Mouse (Mus musculus): ENCODE measurements around the gene Ift81. TPM values are rescaled to one million over a fixed set of nuclear protein-coding genes. Genes with fewer than 3 reads are reported as not detected.

Ift81 gene
- polyA plus RNA-seq, 1 experiment from 2014 or later: 57.1 TPM

GRCm38 (mm10) chr5:122576683-122577329 lies 37.5 kb downstream of the Ift81 start:
- whole genome bisulfite sequencing: 63% methylated on average over 7 of the region's 7 CpGs
- no peak overlapping the region for H3K4me2 ChIP-seq (ENCODE audit: low read length)
- H3K9me3 ChIP-seq (ENCODE audit: control insufficient read depth, low read length): no peaks in the 10 kb centered on the region; the same call in 1 of the 2 replicates
- peaks cover 8% of the 10 kb centered on the region for H3K36me3 ChIP-seq (ENCODE audit: control insufficient read depth, insufficient read depth)
- ATAC-seq: no peak
- H3K27ac ChIP-seq (ENCODE audit: low read length): no peak overlapping the region
- no peak overlapping the region for H3K9ac ChIP-seq (replicated peaks; ENCODE audit: low read depth, low read length)
- H3K27me3 ChIP-seq (replicated peaks; ENCODE audit: control insufficient read depth, insufficient read depth, low read length): no peaks in the 10 kb centered on the region
- no peaks in the 10 kb centered on the region for H3K4me1 ChIP-seq (replicated peaks; ENCODE audit: control insufficient read depth, insufficient read depth, low read length)
- no peak overlapping the region for H3K4me3 ChIP-seq (replicated peaks; ENCODE audit: low read length)

- Histone ChIP-seq H3K36me3 (ENCODE audit: control insufficient read depth, insufficient read depth) (0 out of 2 replicates have a peak, but pooled peaks cover 4% of the 10 kb centered on the region), H3K27me3 (replicated peaks; ENCODE audit: control insufficient read depth, insufficient read depth, low read length) (no peaks in the 10 kb centered on the region), H3K4me1 (replicated peaks; ENCODE audit: control insufficient read depth, insufficient read depth, low read length) (peaks cover under 1% of the 10 kb centered on the region), H3K9ac (replicated peaks; ENCODE audit: low read depth, low read length) (no peak overlapping the region), H3K27ac (ENCODE audit: low read length) (no peak overlapping the region), H3K4me2 (ENCODE audit: low read length) (no peak overlapping the region), H3K9me3 (ENCODE audit: control insufficient read depth, low read length) (no peaks in the 10 kb centered on the region), H3K4me3 (replicated peaks; ENCODE audit: low read length) (no peak overlapping the region)
- WGBS: 83% methylated on average over 5 of the region's 5 CpGs
- no peak for ATAC-seq
Observed at GRCm38 (mm10) chr5:122572001-122572400, 42.3 kb downstream of the Ift81 start.

- ATAC-seq: peak; percentile 50; the same call in 1 of the 2 replicates
Observed at GRCm38 (mm10) chr5:122566626-122567025, 47.7 kb downstream of the Ift81 start.

GRCm38 (mm10) chr5:122560654-122561053 lies 53.7 kb downstream of the Ift81 start:
- 83% methylated on average over 8 of the region's 8 CpGs for WGBS
- no peaks in the 10 kb centered on the region; the same call in none of the 2 replicates for H3K36me3 ChIP-seq (ENCODE audit: control insufficient read depth, insufficient read depth)

More at GRCm38 (mm10) chr5:122566626-122567025, 47.7 kb downstream of the Ift81 start:
- peaks cover 4% of the 10 kb centered on the region; the same call in 1 of the 2 replicates for H3K36me3 ChIP-seq (ENCODE audit: control insufficient read depth, insufficient read depth)
- no peak overlapping the region for H3K4me2 ChIP-seq (ENCODE audit: low read length)
- H3K27me3 ChIP-seq (replicated peaks; ENCODE audit: control insufficient read depth, insufficient read depth, low read length): no peaks in the 10 kb centered on the region
- no peaks in the 10 kb centered on the region for H3K9me3 ChIP-seq (ENCODE audit: control insufficient read depth, low read length)
- H3K4me1 ChIP-seq (replicated peaks; ENCODE audit: control insufficient read depth, insufficient read depth, low read length): peaks cover 4% of the 10 kb centered on the region
- H3K27ac ChIP-seq (ENCODE audit: low read length): peak overlapping the region; percentile 68
- 59% methylated on average over 8 of the region's 8 CpGs for WGBS
- no peak overlapping the region for H3K9ac ChIP-seq (replicated peaks; ENCODE audit: low read depth, low read length)
- no peak overlapping the region for H3K4me3 ChIP-seq (replicated peaks; ENCODE audit: low read length)

GRCm38 (mm10) chr5:122558127-122558526 lies 56.2 kb downstream of the Ift81 start:
- Histone ChIP-seq H3K9me3 (ENCODE audit: control insufficient read depth, low read length) (no peaks in the 10 kb centered on the region), H3K4me2 (ENCODE audit: low read length) (no peak overlapping the region), H3K9ac (replicated peaks; ENCODE audit: low read depth, low read length) (no peak overlapping the region), H3K4me1 (replicated peaks; ENCODE audit: control insufficient read depth, insufficient read depth, low read length) (no peaks in the 10 kb centered on the region), H3K27me3 (replicated peaks; ENCODE audit: control insufficient read depth, insufficient read depth, low read length) (no peaks in the 10 kb centered on the region), H3K27ac (ENCODE audit: low read length) (no peak overlapping the region), H3K36me3 (ENCODE audit: control insufficient read depth, insufficient read depth) (no peaks in the 10 kb centered on the region; the same call in 1 of the 2 replicates), H3K4me3 (replicated peaks; ENCODE audit: low read length) (no peak overlapping the region)
- 88% methylated on average over 10 of the region's 10 CpGs for WGBS
- no peak for ATAC-seq

More at GRCm38 (mm10) chr5:122560654-122561053, 53.7 kb downstream of the Ift81 start:
- H3K9ac ChIP-seq (replicated peaks; ENCODE audit: low read depth, low read length): no peak overlapping the region
- no peaks in the 10 kb centered on the region for H3K4me1 ChIP-seq (replicated peaks; ENCODE audit: control insufficient read depth, insufficient read depth, low read length)
- no peak for ATAC-seq
- H3K27ac ChIP-seq (ENCODE audit: low read length): no peak overlapping the region
- no peak overlapping the region for H3K4me2 ChIP-seq (ENCODE audit: low read length)
- no peaks in the 10 kb centered on the region for H3K9me3 ChIP-seq (ENCODE audit: control insufficient read depth, low read length)
- no peaks in the 10 kb centered on the region for H3K27me3 ChIP-seq (replicated peaks; ENCODE audit: control insufficient read depth, insufficient read depth, low read length)
- no peak overlapping the region for H3K4me3 ChIP-seq (replicated peaks; ENCODE audit: low read length)

- WGBS: 95% methylated on average over 2 of the region's 2 CpGs
- Histone ChIP-seq H3K4me3 (replicated peaks; ENCODE audit: low read length) (no peak overlapping the region), H3K27me3 (replicated peaks; ENCODE audit: control insufficient read depth, insufficient read depth, low read length) (no peaks in the 10 kb centered on the region), H3K27ac (ENCODE audit: low read length) (no peak overlapping the region), H3K4me2 (ENCODE audit: low read length) (no peak overlapping the region), H3K9me3 (ENCODE audit: control insufficient read depth, low read length) (no peaks in the 10 kb centered on the region), H3K36me3 (ENCODE audit: control insufficient read depth, insufficient read depth) (no peaks in the 10 kb centered on the region; the same call in 1 of the 2 replicates), H3K4me1 (replicated peaks; ENCODE audit: control insufficient read depth, insufficient read depth, low read length) (no peaks in the 10 kb centered on the region), H3K9ac (replicated peaks; ENCODE audit: low read depth, low read length) (no peak overlapping the region)
- no peak for ATAC-seq
Observed at GRCm38 (mm10) chr5:122555107-122555506, 59.2 kb downstream of the Ift81 start.

GRCm38 (mm10) chr5:122552638-122553037 lies 61.7 kb downstream of the Ift81 start:
- no peaks in the 10 kb centered on the region for H3K9me3 ChIP-seq (ENCODE audit: control insufficient read depth, low read length)
- no peak overlapping the region for H3K9ac ChIP-seq (replicated peaks; ENCODE audit: low read depth, low read length)
- no peak overlapping the region for H3K4me2 ChIP-seq (ENCODE audit: low read length)
- H3K27me3 ChIP-seq (replicated peaks; ENCODE audit: control insufficient read depth, insufficient read depth, low read length): no peaks in the 10 kb centered on the region
- H3K36me3 ChIP-seq (ENCODE audit: control insufficient read depth, insufficient read depth): no peaks in the 10 kb centered on the region
- H3K27ac ChIP-seq (ENCODE audit: low read length): no peak overlapping the region
- no peak overlapping the region for H3K4me3 ChIP-seq (replicated peaks; ENCODE audit: low read length)
- peaks cover 4% of the 10 kb centered on the region; the same call in 1 of the 2 replicates for H3K4me1 ChIP-seq (replicated peaks; ENCODE audit: control insufficient read depth, insufficient read depth, low read length)
- WGBS: 89% methylated on average over 9 of the region's 9 CpGs
- no peak for ATAC-seq

GRCm38 (mm10) chr5:122550460-122550859 lies 63.9 kb downstream of the Ift81 start:
- H3K9me3 ChIP-seq (ENCODE audit: control insufficient read depth, low read length): no peaks in the 10 kb centered on the region
- ATAC-seq: no peak
- H3K4me2 ChIP-seq (ENCODE audit: low read length): no peak overlapping the region
- no peaks in the 10 kb centered on the region for H3K27me3 ChIP-seq (replicated peaks; ENCODE audit: control insufficient read depth, insufficient read depth, low read length)
- H3K4me1 ChIP-seq (replicated peaks; ENCODE audit: control insufficient read depth, insufficient read depth, low read length): peaks cover 4% of the 10 kb centered on the region; the same call in 1 of the 2 replicates
- no peak overlapping the region for H3K9ac ChIP-seq (replicated peaks; ENCODE audit: low read depth, low read length)
- no peak overlapping the region for H3K27ac ChIP-seq (ENCODE audit: low read length)
- WGBS: 67% methylated on average over 8 of the region's 8 CpGs
- H3K36me3 ChIP-seq (ENCODE audit: control insufficient read depth, insufficient read depth): no peaks in the 10 kb centered on the region
- H3K4me3 ChIP-seq (replicated peaks; ENCODE audit: low read length): no peak overlapping the region

- Histone ChIP-seq H3K9ac (replicated peaks; ENCODE audit: low read depth, low read length) (no peak overlapping the region), H3K4me3 (replicated peaks; ENCODE audit: low read length) (no peak overlapping the region), H3K36me3 (ENCODE audit: control insufficient read depth, insufficient read depth) (no peaks in the 10 kb centered on the region), H3K9me3 (ENCODE audit: control insufficient read depth, low read length) (no peaks in the 10 kb centered on the region), H3K4me1 (replicated peaks; ENCODE audit: control insufficient read depth, insufficient read depth, low read length) (peaks cover 4% of the 10 kb centered on the region; the same call in 1 of the 2 replicates), H3K4me2 (ENCODE audit: low read length) (no peak overlapping the region), H3K27ac (ENCODE audit: low read length) (peak overlapping the region; percentile 21), H3K27me3 (replicated peaks; ENCODE audit: control insufficient read depth, insufficient read depth, low read length) (no peaks in the 10 kb centered on the region)
- ATAC-seq: no peak
- 63% methylated on average over 6 of the region's 6 CpGs for WGBS
Observed at GRCm38 (mm10) chr5:122548671-122549070, 65.6 kb downstream of the Ift81 start.
